Mouse (Mus musculus): ENCODE data around the gene Inppl1. TPM values are rescaled to one million over a fixed set of nuclear protein-coding genes. Genes with fewer than 3 reads are reported as not detected.

Inppl1 gene
- total RNA-seq, 2 experiments from 2014 or later = 0.68 to 18.9 TPM

GRCm38 (mm10) chr7:101851689-101852088, 13.7 kb upstream of the Inppl1 start:
- no peak for ATAC-seq (replicated peaks; ENCODE audit: low FRiP score, poor library complexity, severe bottlenecking)

DNA sequence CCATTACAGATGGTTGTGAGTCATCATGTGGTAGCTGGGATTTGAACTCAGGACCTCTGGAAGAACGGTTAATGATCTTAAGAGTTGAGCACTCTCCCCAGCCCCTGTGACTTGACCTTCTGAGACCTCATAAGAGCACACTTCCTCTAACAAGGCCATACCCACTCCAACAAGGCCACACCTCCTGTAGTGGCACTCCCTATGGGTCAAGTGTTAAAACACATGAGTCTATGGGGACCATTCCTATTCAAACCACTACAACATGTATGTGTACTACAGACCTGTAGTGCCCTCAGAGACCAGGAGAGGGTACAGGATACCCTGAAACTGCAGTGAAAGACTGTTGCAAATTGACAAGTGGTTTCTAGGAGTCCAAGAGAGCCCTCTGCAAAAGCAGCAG, 9.9 kb upstream of the Inppl1 start:
- no peak for ATAC-seq (replicated peaks; ENCODE audit: low FRiP score, poor library complexity, severe bottlenecking)

GRCm38 (mm10) chr7:101844186-101844585, 6.2 kb upstream of the Inppl1 start:
- no peak for ATAC-seq (replicated peaks; ENCODE audit: low FRiP score, poor library complexity, severe bottlenecking)

GRCm38 (mm10) chr7:101837154-101837605, 849 bp downstream of the Inppl1 start:
- ATAC-seq (replicated peaks; ENCODE audit: low FRiP score, poor library complexity, severe bottlenecking) = no peak

DNA sequence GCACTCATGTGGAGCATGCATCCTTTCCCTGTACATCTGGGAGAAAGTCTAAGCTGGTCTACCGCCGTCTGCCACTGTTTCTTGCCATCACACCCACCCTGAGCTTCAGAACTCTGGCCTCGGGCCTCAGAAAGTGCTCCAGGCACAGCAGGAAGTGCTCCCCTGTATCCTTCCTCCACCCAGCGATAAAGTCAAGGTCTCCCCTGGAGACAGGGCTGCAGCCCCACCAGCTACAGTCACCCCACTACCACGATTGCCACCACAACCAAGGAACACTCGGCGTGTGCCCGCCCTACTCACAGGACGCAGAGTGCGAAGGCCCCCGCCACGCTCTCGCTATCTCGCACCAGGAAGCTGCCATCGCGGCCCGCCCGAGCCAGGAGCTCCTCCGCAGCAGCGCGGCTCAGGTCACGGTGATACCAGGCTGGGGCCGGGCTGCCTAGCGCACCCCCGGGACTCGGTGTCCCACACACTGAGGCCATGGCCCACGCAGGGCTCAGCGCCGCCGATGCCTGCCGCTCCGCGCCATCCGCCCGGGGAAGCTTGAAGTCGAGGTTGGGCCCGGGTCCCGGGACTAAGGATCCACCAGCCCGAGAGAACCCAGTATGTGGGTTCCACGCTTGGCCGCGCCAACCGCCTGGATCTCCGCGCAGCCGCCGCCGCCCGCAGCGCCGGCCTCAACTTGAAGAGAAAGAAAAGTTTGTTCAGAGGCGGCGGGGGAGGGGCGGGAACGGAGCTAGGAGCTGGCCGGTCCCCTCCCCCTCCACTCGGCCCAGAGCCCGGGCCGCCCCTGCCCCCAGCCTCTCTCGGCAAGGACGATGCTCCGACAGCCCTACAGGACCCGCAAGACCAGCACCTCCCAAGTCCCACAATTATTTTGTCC, 1.5 kb downstream of the Inppl1 start:
- ATAC-seq (replicated peaks; ENCODE audit: low FRiP score, poor library complexity, severe bottlenecking) = no peak

- no peak for ATAC-seq (replicated peaks; ENCODE audit: low FRiP score, poor library complexity, severe bottlenecking)
Measured at GRCm38 (mm10) chr7:101835457-101836109, 2.4 kb downstream of the Inppl1 start.

DNA sequence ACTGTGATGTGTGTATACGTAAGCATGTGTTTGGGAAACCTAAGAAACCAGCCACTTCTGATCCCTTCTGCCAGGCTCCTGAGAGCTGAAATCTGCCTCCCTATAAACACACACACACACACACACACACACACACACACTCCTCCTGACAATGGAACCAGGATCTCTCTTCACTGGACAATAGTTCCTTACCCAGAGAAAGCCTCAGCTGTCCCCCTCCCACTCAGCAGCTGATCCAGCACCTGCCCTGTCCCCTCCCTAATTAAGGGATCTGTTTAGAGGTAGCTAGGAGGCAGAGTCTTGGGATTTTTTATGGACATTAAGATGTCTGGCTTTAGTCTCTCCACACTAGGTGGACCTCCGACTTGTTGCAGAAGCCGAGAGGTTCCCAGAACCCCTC, 3.1 kb downstream of the Inppl1 start:
- no peak for ATAC-seq (replicated peaks; ENCODE audit: low FRiP score, poor library complexity, severe bottlenecking)

DNA sequence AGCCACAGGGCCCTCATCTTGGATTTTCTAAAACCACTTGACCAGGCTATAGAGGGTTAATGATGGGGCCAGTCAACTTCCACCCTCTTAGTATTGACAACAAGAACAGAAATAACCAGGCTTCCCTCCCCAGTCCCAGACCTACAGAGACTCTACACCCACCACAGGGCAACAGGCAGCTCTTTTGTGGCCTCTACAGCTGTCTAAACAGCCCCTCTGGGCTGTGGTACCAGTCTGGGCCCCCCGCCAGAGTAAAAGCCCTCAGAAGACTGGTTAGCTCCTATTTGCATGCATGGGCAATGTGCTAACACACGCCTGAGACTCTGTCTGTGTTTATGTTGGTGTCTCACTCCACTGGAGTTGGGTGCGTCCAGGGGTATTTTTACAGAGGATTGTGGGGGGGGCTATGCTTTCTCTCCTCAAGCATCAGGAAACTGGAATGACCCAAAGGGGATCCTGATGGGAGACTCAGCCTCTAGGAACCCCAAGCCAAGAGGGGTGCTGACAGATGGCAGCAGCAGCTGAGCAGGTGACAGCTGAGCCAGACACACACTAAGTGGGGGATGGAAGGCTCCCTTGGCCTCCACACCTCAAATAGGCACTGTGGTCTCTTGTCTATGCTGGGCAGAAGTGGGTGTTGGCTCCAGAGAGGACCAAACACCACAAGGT, 4.0 kb downstream of the Inppl1 start:
- no peak for ATAC-seq (replicated peaks; ENCODE audit: low FRiP score, poor library complexity, severe bottlenecking)

- ATAC-seq (replicated peaks; ENCODE audit: low FRiP score, poor library complexity, severe bottlenecking) = no peak
Measured at GRCm38 (mm10) chr7:101833352-101833751, 4.7 kb downstream of the Inppl1 start.

DNA sequence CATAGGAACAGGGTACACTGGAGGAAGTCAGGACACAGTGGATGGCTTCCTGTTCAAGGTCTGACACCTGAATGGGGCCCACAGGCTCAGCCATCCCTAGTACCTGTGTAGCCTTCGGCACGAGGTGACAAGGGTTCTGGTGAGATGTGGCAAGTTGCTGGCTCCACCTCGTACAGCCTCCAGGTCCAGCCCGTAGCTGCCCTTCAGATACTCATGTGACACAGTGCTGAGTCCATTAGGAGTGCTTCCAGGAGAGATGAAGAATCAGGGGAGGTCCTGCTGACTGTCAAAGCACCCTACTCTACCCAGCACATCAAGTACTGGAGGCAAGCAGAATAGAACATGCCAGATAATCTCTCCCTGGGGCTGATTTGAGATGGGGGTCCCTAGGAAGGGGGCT, 5.7 kb downstream of the Inppl1 start:
- no peak for ATAC-seq (replicated peaks; ENCODE audit: low FRiP score, poor library complexity, severe bottlenecking)

GRCm38 (mm10) chr7:101831437-101831836, 6.6 kb downstream of the Inppl1 start:
- no peak for ATAC-seq (replicated peaks; ENCODE audit: low FRiP score, poor library complexity, severe bottlenecking)

GRCm38 (mm10) chr7:101830373-101830772, 7.7 kb downstream of the Inppl1 start:
- ATAC-seq (replicated peaks; ENCODE audit: low FRiP score, poor library complexity, severe bottlenecking) = no peak

DNA sequence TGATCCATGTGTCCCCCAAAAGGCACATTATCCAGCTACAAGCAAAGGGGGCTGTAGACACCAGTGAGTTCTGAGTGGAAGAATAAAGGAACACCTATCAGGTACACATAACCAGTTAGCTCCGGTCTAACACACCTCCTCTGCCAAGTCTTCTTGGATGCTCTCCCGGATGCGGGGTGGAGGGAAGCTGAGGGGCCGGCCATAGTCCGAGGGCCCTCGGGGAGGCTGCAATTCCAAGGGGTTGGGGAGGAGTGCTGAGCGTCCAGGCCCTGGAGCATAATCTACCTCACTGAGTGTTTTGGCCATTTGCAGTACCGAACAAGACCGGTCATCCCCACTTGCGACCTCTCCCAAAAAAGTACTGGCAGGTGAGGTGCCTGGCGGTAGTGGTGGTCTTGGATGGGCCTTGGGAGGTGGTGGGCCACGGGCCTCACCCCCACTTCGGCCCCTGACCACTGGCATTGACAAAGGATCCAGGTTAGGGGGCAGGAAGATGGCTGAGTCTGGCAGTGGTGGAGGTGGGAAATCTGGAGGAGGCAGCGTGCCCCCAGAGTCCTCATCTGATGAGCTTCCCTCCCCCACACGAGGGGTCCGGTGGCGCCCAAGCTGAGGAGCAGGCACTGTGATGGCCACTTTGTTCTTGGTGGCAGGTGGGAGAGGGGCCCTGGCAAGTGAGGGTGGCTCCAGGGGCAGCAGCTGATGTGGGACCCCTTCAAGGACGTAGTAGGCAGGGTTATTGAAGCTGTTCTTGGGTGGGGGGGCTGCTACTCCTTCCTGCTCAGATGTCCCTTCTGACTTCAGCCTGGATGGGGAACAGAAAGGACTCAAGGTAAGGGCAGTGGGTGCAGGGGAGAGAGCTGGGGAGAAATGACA, 14.0 kb downstream of the Inppl1 start:
- ATAC-seq (replicated peaks; ENCODE audit: low FRiP score, poor library complexity, severe bottlenecking) = no peak

DNA sequence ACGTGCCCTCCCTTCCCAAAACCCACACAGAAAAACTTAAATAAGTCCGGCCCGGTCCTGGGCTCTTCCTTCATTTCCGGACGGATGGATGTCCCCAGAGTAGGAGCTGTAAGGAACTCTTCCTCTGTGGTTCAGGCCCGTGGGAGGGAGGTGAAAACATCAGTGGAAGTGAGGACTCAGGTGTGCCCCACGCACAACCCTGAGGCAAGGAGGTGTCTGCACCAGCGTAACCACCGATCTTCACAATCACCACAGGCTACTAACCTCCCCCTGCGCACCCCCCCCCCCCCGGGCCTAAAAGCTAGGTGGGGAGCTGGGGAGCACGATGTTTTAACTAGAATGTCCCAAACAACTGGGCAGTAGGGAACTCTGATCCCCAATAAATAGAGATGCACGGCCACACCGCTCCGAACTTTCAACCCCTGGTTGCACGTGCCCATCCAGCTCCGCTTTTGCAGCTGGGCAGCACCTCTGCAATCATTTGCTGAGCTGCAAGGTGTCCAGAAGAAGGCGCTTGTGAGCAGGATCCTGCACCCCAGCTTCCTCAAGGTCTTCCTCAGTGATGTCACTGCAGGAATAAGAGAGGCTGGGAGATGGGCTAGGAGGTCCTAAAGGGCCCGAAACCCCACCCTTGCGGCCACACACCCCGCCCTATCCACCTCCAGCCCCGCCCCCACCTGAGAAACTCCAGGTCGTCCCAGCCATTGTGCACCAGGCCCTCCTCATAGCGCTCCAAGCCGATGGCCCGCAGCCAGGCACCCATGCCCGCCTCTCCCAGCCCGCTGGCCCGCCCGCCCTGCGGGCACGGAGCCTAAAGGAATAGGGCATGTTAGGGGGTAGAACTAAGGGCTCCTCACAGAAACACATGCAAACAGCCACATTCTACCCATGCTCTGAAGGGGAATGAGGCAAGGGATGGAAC, 14.9 kb downstream of the Inppl1 start:
- ATAC-seq (replicated peaks; ENCODE audit: low FRiP score, poor library complexity, severe bottlenecking) = no peak

DNA sequence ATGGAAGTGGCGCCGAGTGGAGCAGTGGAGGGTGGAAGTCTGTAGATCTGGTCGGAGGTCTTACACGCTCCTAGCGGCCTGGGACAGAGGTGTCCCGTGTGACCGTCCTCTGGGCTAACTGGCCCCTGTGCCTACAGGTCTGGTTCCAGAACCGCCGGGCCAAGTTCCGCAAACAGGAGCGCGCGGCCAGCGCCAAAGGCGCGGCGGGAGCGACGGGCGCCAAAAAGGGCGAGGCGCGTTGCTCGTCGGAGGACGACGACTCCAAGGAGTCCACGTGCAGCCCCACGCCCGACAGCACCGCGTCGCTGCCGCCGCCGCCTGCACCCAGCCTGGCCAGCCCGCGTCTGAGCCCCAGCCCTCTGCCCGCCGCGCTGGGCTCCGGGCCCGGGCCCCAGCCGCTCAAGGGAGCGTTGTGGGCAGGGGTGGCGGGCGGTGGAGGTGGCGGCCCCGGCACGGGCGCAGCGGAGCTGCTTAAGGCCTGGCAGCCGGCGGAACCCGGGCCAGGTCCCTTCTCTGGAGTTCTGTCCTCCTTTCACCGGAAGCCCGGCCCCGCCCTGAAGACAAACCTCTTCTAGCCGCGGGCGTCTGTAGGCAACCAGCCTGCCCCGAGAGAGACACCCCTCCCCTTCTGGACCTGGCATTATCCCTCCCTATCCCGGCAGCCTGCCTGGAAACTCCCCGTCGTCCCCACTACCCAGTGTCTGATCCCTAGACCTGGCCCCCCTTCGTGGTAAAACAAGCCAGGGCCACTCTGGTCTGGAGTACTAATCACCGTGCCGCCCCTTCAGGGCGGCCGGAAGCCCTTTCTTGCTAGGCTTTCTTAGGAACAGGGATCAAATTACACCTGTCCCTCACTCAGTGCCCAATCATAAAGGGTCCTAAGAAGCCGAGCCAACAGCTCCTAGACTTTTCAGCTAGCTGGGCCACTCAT, 16.2 kb downstream of the Inppl1 start:
- no peak for ATAC-seq (replicated peaks; ENCODE audit: low FRiP score, poor library complexity, severe bottlenecking)

GRCm38 (mm10) chr7:101820295-101821030, 17.6 kb downstream of the Inppl1 start:
- no peak for ATAC-seq (replicated peaks; ENCODE audit: low FRiP score, poor library complexity, severe bottlenecking)

- no peak for ATAC-seq (replicated peaks; ENCODE audit: low FRiP score, poor library complexity, severe bottlenecking)
Measured at GRCm38 (mm10) chr7:101817861-101818401, 20.1 kb downstream of the Inppl1 start, which contains the start of gene Phox2a. Gene Phox2a (plus strand): TSS chr7:101818313.

Data from erythroid progenitor cell, adult 5-6 weeks (primary cell).